Mouse (Mus musculus): ENCODE results near the gene Tex13c1.

Gene Tex13c1

DNA sequence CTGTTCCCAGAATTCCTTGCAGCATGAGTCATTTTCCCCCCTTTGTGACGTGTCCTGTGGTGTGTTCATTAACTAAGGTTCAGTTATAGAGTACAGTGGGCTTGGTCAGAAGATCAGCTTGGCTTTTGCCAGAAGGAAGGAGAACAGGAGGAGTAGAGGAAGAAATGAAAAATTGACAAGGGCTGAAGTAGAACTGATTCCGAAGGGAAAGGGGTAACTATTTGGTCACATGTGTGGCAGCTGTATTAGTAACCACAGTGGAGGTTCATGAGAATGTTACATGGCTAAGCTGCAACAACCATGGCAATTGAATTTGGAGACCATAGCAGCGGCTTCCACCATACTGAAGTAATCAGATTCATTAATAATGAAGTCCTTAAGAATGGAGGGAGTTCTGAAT, at the start of gene Tex13c1:
Gene Tex13c1, plus strand, starts transcription at position 301 of the 400 bp plus-strand sequence.
- no peak for DNase-seq

Data from lung, postnatal 4 days (tissue).